Mouse (Mus musculus): Measurements from ENCODE around the gene Aldoc. TPM values are rescaled to one million over a fixed set of nuclear protein-coding genes. Genes with fewer than 3 reads are reported as not detected.

Gene Aldoc
- total RNA-seq, 1 experiment: 5.0 TPM

DNA sequence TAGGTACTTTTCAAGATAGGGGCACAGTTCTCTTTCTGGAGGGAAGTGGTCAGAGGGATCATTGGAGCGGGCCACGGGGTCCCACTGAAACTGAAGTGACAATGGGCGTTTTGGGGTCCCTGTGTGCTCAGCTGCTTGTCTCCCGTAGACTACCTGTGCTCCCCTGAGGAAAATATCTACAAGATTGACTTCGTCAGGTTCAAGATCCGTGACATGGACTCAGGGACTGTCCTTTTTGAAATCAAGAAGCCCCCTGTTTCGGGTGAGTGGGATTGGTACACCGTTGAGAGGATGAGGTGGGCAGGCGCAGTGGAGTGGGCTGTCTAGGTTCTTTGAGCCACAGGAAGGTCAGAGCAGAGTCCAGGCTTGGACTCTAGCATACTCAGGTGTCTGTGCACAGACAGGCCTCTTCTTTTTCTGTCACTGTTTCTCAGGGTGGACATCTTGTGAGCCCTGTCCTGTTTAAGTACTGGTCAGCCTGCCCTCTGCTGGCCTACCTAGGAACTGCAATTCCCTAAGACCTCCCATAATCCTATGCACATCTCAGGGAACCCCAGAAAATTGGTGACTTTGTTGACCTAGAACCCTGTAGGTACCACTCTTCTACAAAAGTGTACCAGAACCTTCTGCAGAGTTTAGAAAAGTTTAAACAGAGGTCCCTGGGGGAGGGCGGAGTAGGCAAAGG, 24.4 kb downstream of the Aldoc start:
- peak; percentile 71 for DNase-seq (ENCODE audit: low read depth, low spot score)
- no peak overlapping the region for H3K27ac ChIP-seq (ENCODE audit: insufficient read depth, low read depth, low read length, poor library complexity, severe bottlenecking)
- H3K9me3 ChIP-seq (ENCODE audit: control insufficient read depth, insufficient read depth, low read depth, low read length): no peaks in the 10 kb centered on the region
- peaks cover 2 to 23% of the 10 kb centered on the region in 2 experiments for H3K4me1 ChIP-seq (ENCODE audit: control insufficient read depth in 2 of 2, insufficient read depth in 2 of 2, low read length in 2 of 2, poor library complexity in 1 of 2)
- in situ Hi-C loops (cut with MboI; ENCODE audit: low sequenced_read_pairs in 2 of 2, unreplicated experiment in 2 of 2): no loop called here
- TF ChIP-seq ZNF384 (IDR thresholded peaks at IDR 0.05; ENCODE audit: low read depth, low read length) (no peak), ZC3H11A (IDR thresholded peaks at IDR 0.05; ENCODE audit: borderline replicate concordance, low read depth, low read length) (0 out of 2 replicates have a peak, but pooled peaks have one; percentile 13)
- H3K9ac ChIP-seq (ENCODE audit: insufficient read depth, low read depth, low read length, poor library complexity, severe bottlenecking): no peak overlapping the region
- H3K36me3 ChIP-seq (ENCODE audit: control insufficient read depth, insufficient read depth, low read length, poor library complexity, severe bottlenecking): peaks cover 5% of the 10 kb centered on the region; the same call in 1 of the 2 replicates
- peak overlapping the region; percentile 18 to 45 for H3K4me3 ChIP-seq (ENCODE audit: insufficient read depth in 1 of 2, low read depth in 1 of 2, low read length in 2 of 2, poor library complexity in 1 of 2, severe bottlenecking in 1 of 2)

DNA sequence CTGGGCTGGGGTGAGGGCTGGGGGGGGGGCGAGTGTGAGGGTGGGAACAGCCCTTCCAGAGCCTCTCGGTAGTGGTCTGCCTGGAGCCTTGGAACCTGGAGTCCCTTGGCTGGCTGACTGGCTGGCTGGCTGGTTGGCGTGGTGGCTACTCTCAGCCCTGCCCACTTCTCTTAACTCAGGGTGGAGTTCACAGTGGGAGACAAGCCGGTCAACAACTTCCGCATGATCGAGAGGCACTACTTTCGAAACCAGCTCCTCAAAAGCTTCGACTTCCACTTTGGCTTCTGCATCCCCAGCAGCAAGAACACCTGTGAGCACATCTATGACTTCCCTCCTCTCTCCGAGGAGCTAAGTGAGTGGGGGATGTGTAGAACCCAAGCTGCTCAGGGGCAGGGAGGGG, 25.1 kb downstream of the Aldoc start:
- H3K27ac ChIP-seq (ENCODE audit: insufficient read depth, low read depth, low read length, poor library complexity, severe bottlenecking): no peak overlapping the region
- peak overlapping the region; percentile 18 to 45; a peak in 3 of 4 replicates for H3K4me3 ChIP-seq (ENCODE audit: insufficient read depth in 1 of 2, low read depth in 1 of 2, low read length in 2 of 2, poor library complexity in 1 of 2, severe bottlenecking in 1 of 2)
- no peak for TF ChIP-seq HCFC1 (IDR thresholded peaks at IDR 0.05; ENCODE audit: borderline replicate concordance, insufficient read depth, low read length)
- no peak for TF ChIP-seq ZC3H11A (IDR thresholded peaks at IDR 0.05; ENCODE audit: borderline replicate concordance, low read depth, low read length)
- no peak for TF ChIP-seq MAFK (IDR thresholded peaks at IDR 0.05; ENCODE audit: insufficient read depth, low read depth, low read length)
- no peak for TF ChIP-seq ZNF384 (IDR thresholded peaks at IDR 0.05; ENCODE audit: low read depth, low read length)
- no peak for TF ChIP-seq CHD2 (IDR thresholded peaks at IDR 0.05; ENCODE audit: low read depth, low read length)
- in situ Hi-C loops (cut with MboI; ENCODE audit: low sequenced_read_pairs in 2 of 2, unreplicated experiment in 2 of 2): no loop called here
- H3K4me1 ChIP-seq (ENCODE audit: control insufficient read depth in 2 of 2, insufficient read depth in 2 of 2, low read length in 2 of 2, poor library complexity in 1 of 2): peaks cover 2 to 25% of the 10 kb centered on the region in 2 experiments
- H3K9ac ChIP-seq (ENCODE audit: insufficient read depth, low read depth, low read length, poor library complexity, severe bottlenecking): no peak overlapping the region
- H3K36me3 ChIP-seq (ENCODE audit: control insufficient read depth, insufficient read depth, low read length, poor library complexity, severe bottlenecking): peaks cover 3% of the 10 kb centered on the region; the same call in 1 of the 2 replicates
- no peak for DNase-seq (ENCODE audit: low read depth, low spot score)
- no peaks in the 10 kb centered on the region for H3K9me3 ChIP-seq (ENCODE audit: control insufficient read depth, insufficient read depth, low read depth, low read length)

DNA sequence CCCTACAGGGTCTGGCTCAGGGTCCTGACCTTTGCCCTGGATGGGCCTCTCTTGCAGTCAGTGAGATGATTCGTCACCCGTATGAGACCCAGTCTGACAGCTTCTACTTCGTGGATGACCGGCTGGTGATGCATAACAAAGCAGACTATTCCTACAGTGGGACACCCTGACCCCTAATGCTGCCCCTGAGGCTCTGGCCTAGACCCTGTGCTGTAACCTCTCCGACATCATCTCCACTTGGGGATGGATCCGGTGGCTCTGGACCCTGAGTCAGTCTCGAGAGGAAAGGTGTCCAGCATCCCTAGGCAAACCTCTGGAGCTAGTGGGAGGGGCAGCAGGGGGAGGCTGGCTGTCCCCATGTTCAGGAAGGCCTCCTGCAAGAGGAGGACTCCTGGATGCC, 25.7 kb downstream of the Aldoc start:
- H3K36me3 ChIP-seq (ENCODE audit: control insufficient read depth, insufficient read depth, low read length, poor library complexity, severe bottlenecking): peaks cover 3% of the 10 kb centered on the region; the same call in 1 of the 2 replicates
- in situ Hi-C loops (cut with MboI; ENCODE audit: low sequenced_read_pairs in 2 of 2, unreplicated experiment in 2 of 2): no loop called here
- no peak overlapping the region for H3K27ac ChIP-seq (ENCODE audit: insufficient read depth, low read depth, low read length, poor library complexity, severe bottlenecking)
- TF ChIP-seq ZC3H11A (IDR thresholded peaks at IDR 0.05; ENCODE audit: borderline replicate concordance, low read depth, low read length) (no peak), ZNF384 (IDR thresholded peaks at IDR 0.05; ENCODE audit: low read depth, low read length) (no peak), MAFK (IDR thresholded peaks at IDR 0.05; ENCODE audit: insufficient read depth, low read depth, low read length) (no peak), CHD2 (IDR thresholded peaks at IDR 0.05; ENCODE audit: low read depth, low read length) (no peak), HCFC1 (IDR thresholded peaks at IDR 0.05; ENCODE audit: borderline replicate concordance, insufficient read depth, low read length) (no peak)
- peaks cover 2 to 26% of the 10 kb centered on the region in 2 experiments for H3K4me1 ChIP-seq (ENCODE audit: control insufficient read depth in 2 of 2, insufficient read depth in 2 of 2, low read length in 2 of 2, poor library complexity in 1 of 2)
- H3K4me3 ChIP-seq (ENCODE audit: insufficient read depth in 1 of 2, low read depth in 1 of 2, low read length in 2 of 2, poor library complexity in 1 of 2, severe bottlenecking in 1 of 2): no peak overlapping the region
- no peak for DNase-seq (ENCODE audit: low read depth, low spot score)
- no peaks in the 10 kb centered on the region for H3K9me3 ChIP-seq (ENCODE audit: control insufficient read depth, insufficient read depth, low read depth, low read length)
- no peak overlapping the region for H3K9ac ChIP-seq (ENCODE audit: insufficient read depth, low read depth, low read length, poor library complexity, severe bottlenecking)

DNA sequence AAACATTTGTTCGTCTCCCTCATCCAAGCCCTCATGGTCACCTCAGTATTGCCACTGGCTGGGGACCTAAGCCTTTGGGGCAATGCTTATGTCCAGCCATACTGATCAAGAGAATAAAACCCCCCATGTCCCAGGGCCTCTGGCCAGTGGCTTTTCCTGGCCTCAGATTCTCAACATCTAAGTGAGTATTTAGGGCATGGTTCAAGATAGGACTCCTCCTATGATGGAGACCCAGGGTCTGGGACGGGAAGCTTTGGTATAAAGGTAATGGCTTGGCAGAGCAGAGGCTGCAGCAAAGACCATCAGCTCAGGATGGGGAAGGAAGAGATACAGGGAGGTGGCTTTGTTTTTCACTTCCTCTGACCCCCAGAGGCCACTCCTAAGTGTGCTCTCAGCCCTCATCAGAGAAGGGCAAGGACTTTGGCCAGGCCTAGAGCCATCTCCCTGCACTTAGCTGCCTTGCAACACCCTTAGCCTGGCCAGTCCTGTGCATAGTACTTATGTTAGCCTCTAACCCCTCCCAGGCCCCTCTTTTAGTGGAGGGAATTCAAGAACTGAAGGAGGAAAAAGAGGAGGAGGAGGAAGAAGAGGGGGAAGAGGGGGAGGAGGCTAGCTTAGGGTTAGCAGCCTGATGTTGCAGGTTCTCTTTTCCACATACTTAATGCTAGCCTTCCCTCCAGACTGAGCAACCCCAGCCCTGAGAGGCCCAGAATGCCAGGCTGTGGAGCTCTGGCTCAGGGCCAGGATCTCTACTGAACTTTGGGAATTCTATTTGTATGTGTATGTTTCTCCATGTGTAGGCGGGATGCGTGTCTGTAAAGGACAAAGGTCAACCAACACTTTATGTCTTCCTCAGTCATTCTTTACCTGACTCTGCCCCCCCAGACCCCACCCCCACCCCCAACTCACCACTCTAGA, 26.9 kb downstream of the Aldoc start:
- Histone ChIP-seq H3K9ac (ENCODE audit: insufficient read depth, low read depth, low read length, poor library complexity, severe bottlenecking) (no peak overlapping the region), H3K4me1 (ENCODE audit: control insufficient read depth in 2 of 2, insufficient read depth in 2 of 2, low read length in 2 of 2, poor library complexity in 1 of 2) (peaks cover 0 to 22% of the 10 kb centered on the region in 2 experiments; a peak in 3 of 4 replicates), H3K27ac (ENCODE audit: insufficient read depth, low read depth, low read length, poor library complexity, severe bottlenecking) (no peak overlapping the region), H3K36me3 (ENCODE audit: control insufficient read depth, insufficient read depth, low read length, poor library complexity, severe bottlenecking) (peaks cover 3% of the 10 kb centered on the region; the same call in 1 of the 2 replicates), H3K9me3 (ENCODE audit: control insufficient read depth, insufficient read depth, low read depth, low read length) (no peaks in the 10 kb centered on the region), H3K4me3 (ENCODE audit: insufficient read depth in 1 of 2, low read depth in 1 of 2, low read length in 2 of 2, poor library complexity in 1 of 2, severe bottlenecking in 1 of 2) (no peak overlapping the region)
- in situ Hi-C loops (cut with MboI; ENCODE audit: low sequenced_read_pairs in 2 of 2, unreplicated experiment in 2 of 2): no loop called here
- TF ChIP-seq MAFK (IDR thresholded peaks at IDR 0.05; ENCODE audit: insufficient read depth, low read depth, low read length) (no peak), ZC3H11A (IDR thresholded peaks at IDR 0.05; ENCODE audit: borderline replicate concordance, low read depth, low read length) (no peak), HCFC1 (IDR thresholded peaks at IDR 0.05; ENCODE audit: borderline replicate concordance, insufficient read depth, low read length) (no peak), ZNF384 (IDR thresholded peaks at IDR 0.05; ENCODE audit: low read depth, low read length) (no peak), CHD2 (IDR thresholded peaks at IDR 0.05; ENCODE audit: low read depth, low read length) (no peak)
- DNase-seq (ENCODE audit: low read depth, low spot score): no peak

Data from ES-E14 (cell line).